Mouse (Mus musculus) CH12.LX (cell line): ENCODE results near the gene Spata21.

Experiments used
- CTCF ChIP-seq, 2 experiments: IDR thresholded peaks in 1 of 2; conservative IDR thresholded peaks in 1 of 2; 2 replicates each; pipeline ENCODE4 v1.5.1; 2011 to 2012; ENCODE audit warnings: low read depth in 2 of 2, low read length in 2 of 2, improper control_type of control experiment in 1 of 2, inconsistent platforms in 1 of 2, mild to moderate bottlenecking in 1 of 2, moderate library complexity in 1 of 2
- GABPA ChIP-seq: IDR thresholded peaks from 2 replicates; pipeline ENCODE4 v1.6.1; 2012; ENCODE audit warnings: low read depth, low read length, improper control_type of control experiment, inconsistent platforms; ENCODE audit not compliant: insufficient replicate concordance
- MAFK ChIP-seq: IDR thresholded peaks from 2 replicates; pipeline ENCODE4 v1.6.1; 2011; ENCODE audit warnings: low read length, improper control_type of control experiment; ENCODE audit not compliant: insufficient replicate concordance
- MAX ChIP-seq: IDR thresholded peaks from 2 replicates; pipeline ENCODE4 v1.6.1; 2011; ENCODE audit warnings: low read length, improper control_type of control experiment
- RAD21 ChIP-seq: IDR thresholded peaks from 2 replicates; pipeline ENCODE4 v1.6.1; 2011; ENCODE audit warnings: low read depth, mild to moderate bottlenecking, low read length, improper control_type of control experiment, moderate library complexity
- ZC3H11A ChIP-seq: IDR thresholded peaks from 2 replicates; pipeline ENCODE4 v1.6.1; 2012; ENCODE audit warnings: low read depth, mild to moderate bottlenecking, inconsistent platforms, low read length, improper control_type of control experiment

- no peak for TF ChIP-seq ZC3H11A
- TF ChIP-seq MAX: no peak
- TF ChIP-seq CTCF (conservative IDR thresholded peaks at IDR 0.05 in 1 of 2, IDR thresholded peaks at IDR 0.05 in 1 of 2; ENCODE audit: low read depth in 2 of 2, low read length in 2 of 2): no peak
- TF ChIP-seq GABPA: no peak
- no peak for TF ChIP-seq RAD21
- TF ChIP-seq MAFK: no peak
Observed at GRCm38 (mm10) chr4:141088714-141089113, 581 bp downstream of the Spata21 start.
